Mouse (Mus musculus) thymus, postnatal 36 days (tissue): ENCODE data around the gene Mgea5.
A peak's percentile ranks its signal among the peaks of the same experiment; 100 is the strongest.
"Not testable (repeated sequence)": the region's sequence is repeated elsewhere in the genome, so short reads cannot be mapped to it uniquely, and the experiment has no call there.

ENCODE experiments used
- DNase-seq, 2 experiments: peaks; one replicate each; pipeline ENCODE4 v3.0.0; 2022; ENCODE audit warnings: mixed read lengths in 2 of 2

Mgea5 gene

DNA sequence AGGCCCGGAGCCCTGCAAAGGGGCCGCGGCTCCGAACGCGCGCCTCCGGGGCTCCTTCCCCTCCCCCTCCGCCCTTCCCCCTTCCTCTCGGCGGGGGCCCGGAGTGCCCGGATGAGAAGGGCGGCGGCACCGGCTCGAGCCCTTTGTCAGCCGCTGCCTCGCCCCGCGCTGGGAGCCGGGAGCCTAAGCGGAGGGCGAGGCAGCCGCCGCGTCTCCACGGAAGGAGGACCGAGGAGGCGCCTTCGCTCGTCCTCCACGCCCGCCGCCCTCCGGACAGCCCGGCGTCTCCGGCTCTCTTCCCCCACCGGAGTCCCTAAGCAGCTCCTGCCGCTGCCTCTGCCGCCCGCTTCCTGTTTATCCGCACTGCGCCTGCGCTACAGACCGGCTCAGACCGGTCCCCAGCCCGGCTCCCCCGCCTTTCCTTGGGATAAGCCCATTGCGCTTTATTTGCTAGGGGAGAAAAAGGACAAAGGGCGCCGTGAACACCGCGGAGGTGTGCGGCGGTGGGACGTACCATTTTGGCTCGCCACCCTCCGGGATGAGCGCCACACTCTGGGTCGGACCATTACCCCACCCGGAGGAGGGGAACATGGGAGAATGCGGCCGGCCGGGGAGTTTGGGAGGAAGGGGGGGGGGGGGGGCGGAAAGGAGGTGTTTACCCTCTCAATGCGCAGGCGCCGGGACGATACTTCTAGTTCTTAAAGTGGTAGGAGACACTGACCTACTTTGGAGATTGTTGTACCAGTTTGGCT is at the start of gene Mgea5:
Gene Mgea5, minus strand, starts transcription at position 657 of the 752 bp plus-strand sequence.
- DNase-seq = peak; percentile 98 to 99

DNA sequence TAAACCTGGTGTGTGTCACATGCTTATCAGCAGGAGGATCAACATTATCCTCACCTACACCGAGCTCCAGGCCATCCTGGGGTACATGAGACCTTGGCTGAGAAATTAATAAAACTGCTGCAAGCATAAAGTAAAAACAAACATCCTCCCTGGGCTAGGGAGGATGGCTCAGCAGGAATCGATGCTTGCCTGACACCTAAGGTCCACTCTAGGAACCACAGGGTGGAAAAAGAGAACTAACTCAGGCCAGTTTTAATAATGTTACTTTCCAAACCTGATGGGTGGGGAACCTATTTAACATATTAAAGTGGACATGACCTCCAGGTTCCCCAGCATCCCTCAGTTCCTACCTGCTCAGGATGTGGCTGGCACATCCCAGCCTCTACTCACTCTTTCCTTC is 47.0 kb upstream of the Mgea5 start:
- DNase-seq = no peak

DNA sequence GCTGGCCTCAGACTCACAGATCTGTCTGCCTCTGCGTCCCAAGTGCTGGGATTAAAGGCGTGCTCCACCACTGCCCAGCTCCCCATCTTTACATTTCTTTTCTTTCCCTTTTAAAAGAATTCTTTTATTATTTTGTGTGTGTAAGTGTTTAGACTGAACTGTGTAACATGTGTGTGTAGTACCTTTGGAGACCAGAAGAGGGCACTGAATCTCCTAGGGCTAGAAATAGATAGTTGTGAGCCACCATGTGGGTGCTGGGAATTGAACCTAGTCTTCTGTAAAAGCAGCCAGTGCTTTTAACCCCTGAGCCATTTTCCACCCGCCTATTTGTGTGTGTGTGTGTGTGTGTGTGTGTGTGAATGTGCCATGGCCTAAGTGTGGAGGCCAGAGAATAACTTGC is 44.1 kb upstream of the Mgea5 start:
- DNase-seq = no peak

DNA sequence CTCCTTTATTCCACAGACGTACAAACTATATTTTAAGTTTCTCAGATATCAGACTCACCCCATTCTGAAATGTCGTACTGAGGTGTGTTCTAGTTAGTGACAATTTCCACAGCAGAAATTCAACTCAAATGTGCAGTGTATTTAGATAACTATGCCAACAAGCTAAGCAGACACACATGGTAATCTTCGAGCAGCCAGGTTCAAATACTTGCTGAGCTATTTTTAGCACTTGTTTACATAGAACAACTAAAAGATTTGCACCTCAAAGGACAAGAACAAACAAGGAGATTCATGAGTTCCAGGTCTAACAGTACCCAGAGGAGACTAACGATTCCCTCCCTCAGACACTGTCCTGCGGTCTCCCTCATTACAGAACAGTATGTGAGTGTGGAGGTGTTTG is 43.5 kb upstream of the Mgea5 start:
- no peak for DNase-seq

DNA sequence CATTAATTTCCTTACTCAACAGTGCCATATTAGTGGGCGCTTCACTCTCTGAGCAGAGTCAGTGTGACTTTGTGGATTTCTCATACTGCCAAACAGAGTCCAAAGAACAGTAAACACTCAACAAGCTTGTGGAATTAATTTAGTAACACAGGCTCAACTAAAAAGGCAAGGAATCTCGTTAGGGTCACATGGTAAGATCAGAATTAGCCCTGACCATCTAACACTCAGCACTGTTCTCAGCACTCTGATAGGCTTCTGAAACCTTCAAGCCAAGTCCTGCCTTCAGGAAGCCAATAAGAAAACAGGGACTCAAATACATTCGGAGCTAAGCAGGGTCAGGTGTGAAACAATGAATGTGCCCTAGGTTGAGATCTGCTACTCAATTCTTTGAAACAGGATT is 42.5 kb upstream of the Mgea5 start:
- no peak for DNase-seq

DNA sequence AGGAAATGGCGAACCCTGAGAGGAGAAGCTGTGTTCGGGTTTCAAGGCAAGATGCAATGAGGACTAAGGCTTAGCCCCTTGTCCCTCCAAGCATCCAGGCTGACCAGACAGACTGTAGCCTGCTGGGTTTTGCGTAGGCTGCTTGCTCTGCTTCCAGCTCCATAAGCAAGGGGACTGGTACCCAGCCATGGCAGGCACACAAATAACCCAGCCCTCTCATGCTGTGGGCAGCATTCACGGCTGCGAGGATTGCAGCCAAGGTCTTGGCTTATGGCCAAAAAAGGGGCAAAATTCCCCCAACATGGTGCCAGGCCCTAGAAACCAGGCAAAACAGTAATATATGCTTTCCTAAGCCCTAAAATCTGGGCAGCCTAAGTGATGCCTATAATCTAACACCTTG is 38.2 kb upstream of the Mgea5 start:
- no peak for DNase-seq

DNA sequence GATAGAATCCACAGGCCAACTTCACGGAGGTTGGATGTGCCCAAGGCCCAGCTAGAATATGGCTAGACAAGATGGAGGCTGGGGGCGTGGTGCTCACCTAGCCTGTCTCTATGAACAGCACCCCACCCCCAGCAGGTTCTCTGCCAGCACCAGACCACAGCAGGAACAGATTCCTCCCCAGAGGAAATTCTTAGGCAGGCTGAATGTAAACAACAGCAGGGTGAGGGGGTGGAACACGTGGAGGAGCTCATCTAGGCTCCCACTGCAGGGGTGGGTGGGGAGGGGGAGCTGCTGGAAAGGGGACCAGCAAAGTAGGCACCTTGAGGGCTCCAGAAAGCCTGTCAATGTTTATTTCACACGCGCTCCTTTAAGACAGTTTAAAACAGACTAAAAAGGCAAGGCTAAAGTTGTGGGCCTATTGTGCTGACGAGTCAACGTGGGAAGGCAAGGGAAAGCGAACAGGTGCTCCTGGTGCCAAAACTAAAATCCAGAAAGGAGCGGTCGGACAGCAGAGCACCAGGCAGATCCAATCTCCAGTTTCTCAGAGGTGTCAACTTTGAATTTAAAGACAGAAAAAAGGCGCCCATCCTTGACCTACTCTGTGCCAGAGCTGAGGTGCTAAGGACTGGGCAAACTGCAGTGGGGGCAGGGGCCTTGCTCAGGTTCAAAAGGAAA is 34.3 kb upstream of the Mgea5 start:
- DNase-seq = no peak

DNA sequence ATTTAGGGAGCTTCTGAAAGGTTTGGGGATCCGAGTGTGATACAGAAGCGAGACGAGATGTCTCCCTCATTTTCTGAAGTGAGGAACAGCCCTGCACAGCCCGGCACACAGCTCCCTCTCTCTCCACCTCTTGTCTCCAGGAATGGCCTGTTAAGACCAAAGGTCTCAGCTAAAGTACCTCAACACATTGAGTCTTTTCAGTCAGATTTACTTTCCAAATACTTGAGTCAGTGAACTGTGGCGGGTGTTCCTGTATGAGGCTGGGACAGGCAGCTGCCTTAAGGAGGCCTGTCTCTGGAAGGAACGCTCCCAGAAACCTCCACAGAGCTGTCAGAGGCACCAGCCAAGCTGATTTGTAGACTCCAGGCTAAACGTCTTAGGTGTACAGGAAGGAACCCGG is 33.1 kb upstream of the Mgea5 start:
- no peak for DNase-seq

DNA sequence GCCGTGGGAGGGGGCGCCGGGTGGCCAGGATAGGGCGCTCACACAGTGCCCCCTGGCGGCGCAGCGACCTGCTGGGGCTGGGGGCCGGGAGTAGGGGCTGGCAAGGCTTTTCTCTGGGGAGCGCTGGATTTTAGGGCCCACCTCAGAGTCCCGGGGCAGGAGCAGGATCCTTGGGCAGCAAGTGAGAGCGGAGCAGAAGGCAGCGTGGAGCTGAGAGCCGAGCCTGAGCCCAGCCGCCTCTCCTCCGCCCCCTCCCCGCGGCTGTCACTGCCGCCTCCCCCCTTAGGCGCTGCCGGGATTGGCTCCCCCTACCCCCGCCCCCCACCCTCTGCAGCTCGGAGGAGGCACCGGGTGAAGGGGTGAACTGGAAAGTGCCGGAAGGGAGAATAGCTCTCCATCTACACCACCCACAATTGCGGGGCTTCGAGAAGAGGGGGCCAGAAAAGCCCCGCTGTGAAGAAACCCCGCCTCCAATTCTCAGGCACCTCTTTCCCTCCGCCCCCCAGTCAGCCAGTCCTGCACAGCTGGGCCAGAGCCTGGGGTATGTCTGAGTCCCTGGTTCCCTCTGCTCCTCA is 32.3 kb upstream of the Mgea5 start, which contains the start of gene Kcnip2:
Gene Kcnip2, minus strand, starts transcription at position 231 of the 575 bp plus-strand sequence.
- peak; percentile 58 to 69 for DNase-seq

DNA sequence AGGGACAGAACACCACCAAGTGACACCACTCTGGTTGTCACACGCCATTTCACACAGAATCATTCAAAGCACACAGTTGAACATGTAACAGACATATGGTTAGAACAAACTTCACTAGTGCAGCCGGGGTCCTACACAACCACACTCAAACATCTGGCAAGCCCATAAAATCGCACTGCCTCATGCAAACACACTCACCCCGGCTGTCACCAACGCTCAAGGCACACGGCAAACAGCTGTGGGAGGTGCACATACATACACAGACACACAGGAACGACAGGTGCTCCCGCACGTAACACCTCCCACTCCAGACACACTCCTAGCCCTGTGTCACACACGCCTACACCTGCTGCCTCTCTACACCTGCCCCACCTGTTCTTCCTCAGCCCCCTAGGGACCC is 31.5 kb upstream of the Mgea5 start:
- DNase-seq = no peak

DNA sequence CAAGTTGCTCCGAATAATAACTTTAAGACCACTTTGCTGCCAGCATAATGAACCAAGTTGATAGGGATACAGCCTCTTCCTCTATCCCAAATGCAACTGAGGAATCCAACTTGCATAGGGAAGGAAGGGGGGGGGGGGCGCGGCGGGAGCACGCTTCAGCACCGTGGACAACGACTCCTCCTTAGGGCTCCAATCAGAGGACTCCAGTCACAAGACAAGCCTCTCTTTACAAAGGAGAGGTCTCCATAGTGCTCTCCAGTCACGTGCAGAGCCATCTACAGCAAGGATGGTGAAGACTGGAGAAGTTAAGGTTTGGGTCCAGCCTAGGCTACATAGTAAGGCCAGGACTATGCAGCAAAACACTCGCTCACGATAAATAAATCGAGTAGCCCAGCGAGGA is 30.2 kb upstream of the Mgea5 start:
- DNase-seq = no peak

DNA sequence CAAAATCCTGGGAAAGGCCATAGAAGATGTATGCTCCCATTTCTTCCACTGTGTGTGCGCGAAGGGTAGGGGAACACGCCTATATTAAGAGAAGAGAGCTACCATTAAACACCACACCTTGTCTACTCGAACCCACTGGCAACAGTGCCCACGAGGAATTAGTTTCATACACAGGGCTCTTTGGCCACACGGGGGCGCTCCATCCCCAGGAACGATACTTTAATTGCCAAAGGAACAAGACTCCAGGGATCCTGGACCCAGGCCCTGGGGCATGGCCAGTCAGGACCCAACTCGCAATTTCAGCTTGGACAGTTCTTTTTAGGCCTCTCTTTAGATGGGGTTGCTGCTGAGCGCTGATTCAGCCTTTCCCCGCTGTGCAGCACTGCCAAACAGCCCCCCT is 29.6 kb upstream of the Mgea5 start:
- DNase-seq = peak; percentile 74 to 83

DNA sequence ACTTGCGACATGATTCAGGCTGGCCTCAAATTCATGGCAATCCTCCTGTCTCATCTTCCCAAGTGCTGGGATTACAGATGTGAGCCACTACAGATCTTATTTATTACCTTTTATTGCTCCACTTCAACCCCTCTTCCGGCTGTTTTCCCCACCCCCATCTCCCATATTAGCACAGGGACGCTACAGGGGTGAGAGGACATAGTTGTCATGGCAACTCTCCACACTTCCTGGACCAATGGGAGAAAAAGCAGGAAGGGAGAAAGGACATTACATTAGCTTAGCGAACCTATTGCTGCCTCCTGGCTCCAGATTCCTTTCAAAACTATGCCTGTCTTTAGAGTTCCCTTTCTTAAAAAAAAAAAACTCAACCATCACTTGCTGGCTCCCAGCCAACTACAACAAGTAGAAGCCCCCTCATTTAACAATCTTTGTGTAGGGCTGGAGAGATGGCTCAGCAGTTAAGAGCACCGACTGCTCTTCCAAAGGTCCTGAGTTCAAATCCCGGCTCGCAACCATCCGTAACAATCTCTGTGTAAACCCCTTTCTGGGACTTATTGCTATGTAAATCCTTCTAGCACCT is 29.1 kb upstream of the Mgea5 start:
- no peak for DNase-seq

DNA sequence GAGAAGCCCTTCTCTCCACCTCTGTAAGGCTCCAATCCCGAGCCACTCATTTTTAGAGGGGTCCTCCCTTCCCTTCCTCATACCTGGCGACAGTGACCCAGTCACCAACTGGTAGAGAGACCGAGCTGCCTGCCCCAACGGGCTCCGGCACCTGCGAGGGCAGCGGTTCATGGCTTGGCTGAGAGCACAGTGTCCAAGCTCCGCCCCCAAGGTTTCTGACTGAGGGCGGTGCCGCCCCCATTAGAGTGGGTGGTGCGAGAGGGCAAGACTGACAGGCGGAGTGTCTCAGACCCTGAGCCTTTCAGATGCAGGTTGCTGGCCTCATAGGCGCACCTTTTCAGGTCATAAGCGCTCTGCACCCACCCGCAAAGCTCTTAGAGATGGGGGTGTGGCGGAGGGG is 28.5 kb upstream of the Mgea5 start:
- DNase-seq = peak; percentile 65 to 73

DNA sequence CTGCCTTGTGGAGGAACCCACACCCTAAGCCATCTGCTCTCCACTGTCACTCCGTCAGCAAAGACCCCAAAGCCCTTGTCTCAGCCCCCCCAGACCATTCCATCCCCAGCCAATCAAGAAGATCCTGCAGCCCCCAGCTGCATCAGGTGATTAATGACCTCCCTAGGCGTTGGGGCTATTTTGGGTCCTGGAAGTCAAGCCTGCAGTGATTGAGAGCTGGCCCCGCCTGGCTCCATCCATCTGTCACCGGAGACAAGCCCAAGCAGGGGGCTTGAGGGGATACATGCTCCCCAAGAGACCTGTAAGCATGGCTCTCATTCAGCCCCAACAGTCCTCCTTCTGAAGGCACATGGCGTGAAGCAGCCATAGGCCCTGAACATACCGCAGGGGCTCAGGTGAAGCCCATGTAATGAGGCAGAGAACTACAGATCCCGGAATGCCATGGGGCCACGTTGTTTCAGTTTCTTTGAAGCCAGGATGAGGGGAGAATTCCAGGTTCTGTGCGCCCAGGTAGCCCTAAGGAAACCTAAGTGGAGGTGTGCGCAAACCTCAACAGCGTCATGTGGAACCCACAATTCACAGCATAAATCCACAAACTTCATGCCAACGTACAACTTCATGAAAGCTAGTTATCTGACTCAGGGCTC is 27.5 kb upstream of the Mgea5 start:
- no peak for DNase-seq

DNA sequence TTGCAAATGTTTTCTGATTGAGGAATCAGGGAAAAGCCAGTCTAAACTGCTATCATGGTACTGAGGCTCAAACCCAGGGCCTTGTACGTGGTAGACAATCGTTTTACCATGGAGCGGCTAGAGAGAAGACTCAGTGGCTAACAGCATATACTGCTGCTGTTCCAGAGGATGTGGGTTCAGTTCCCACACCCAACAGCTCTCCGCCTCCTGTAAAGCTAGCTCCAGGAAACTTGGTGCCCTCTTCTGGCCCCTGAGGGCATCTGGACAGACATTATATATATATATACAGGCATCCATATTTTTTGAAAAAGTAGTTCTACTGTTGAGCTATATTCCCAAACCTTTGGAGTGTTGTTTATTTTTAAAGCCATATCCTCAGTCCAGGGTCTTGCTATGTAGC is 24.1 kb upstream of the Mgea5 start:
- DNase-seq = no peak

DNA sequence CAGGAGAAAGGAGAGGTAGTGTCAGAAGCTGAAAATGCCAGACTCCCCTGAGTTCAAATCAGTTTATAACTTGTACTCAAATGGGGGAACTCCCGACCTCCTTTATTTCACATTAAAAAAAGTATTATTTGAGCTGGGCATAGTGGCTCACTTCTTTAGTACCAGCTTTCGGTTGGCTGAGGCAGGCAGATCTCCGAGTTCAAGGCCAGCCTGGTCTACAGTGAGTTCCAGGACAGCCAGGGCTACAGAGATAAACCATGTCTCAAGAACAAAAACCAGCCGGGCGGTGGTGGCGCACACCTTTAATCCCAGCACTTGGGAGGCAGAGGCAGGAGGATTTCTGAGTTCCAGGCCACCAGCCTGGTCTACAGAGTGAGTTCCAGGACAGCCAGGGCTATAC is 22.2 kb upstream of the Mgea5 start:
- not testable (repeated sequence) for DNase-seq

DNA sequence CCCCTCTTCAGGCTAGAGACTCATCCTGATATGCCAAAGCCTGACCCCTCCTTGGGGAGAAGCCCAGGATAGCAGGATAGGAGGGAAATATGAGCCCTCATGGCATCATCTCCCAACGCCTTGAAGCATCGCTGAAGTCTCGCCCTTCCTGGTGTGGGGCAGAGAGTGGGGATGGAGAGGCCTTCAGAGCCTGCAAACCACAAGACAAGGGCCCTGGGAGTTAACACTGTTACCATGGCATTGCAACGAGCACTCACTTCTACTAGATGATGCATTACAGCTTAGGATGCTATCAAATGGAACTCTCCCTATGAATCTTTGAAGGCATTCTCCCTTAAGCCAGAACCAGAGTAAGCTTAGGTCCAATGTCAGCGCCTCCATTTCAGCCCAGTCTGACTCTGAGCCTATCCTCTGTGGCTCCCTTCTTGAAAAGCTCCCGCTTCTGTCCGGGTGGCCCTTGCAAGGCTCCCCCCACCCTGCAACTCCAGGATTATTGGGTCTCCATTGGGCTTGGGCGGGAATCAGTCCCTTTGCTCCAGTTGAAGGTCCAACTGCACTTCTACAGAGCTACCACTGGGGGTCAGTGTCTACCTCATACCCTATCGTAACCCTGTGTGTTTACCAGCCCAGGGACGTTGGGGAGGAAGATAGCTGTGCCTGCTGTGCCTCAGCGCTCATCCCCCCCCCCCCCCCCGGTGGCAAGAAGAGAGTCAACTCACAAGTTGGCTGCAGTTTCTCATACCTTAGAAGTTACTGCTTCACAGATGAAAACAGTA is 21.1 kb upstream of the Mgea5 start:
- DNase-seq = no peak

DNA sequence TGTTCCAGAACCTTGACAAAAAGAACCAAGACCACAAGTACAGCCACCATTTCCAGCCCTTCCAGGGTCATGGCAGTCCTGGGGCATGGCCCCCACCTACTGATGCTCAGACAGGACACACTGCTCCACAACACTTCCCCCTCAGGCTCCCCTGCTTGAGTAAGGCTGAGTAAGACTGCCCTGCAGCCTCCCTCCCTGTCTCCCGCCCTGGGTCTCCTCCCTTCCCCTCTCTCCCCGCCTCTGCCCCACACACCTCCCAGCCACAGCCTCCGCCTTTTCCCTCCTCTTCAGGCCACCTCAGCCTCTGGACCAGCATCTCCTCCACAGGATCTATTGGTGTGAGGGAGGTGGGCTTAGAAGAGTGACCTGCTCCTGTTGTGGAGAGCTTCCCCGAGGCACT is 19.8 kb upstream of the Mgea5 start:
- no peak for DNase-seq

DNA sequence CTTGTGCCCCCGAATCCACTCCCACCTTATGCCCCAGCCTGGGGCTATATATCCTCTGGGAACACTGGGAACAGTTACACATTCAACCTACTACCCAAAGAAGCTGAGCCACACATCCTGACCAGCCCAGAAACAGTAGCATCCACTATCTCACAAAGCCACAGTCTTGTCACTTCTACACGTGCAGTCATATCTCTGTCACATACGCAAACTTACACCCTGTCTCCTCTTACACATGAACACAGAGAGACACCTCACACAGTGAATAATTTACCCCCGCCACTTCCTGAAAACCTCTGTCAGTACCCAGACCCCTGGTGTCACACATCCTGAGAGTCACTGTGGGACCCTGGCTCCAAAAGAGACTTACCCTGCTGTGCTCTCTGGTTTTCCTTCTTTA is 19.1 kb upstream of the Mgea5 start:
- DNase-seq = no peak

DNA sequence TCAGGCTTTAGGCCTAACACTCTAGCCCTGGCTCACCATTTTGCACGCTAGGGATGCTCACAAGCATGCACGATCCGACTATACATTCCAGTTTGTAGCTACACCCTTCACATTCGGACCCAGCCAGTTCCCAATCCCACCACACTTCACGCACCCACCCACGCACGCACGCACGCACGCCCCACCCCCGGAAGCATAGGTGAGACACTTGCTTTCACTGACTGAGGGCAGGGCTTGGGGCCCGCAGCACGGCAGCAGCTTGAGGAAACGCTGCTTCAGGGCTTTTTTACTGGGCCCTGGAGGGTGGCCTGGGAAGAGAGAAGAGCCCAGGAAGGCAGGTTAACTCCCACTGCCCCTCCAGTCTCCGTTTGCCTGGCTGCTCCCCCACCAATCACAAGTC is 13.2 kb upstream of the Mgea5 start:
- no peak for DNase-seq

DNA sequence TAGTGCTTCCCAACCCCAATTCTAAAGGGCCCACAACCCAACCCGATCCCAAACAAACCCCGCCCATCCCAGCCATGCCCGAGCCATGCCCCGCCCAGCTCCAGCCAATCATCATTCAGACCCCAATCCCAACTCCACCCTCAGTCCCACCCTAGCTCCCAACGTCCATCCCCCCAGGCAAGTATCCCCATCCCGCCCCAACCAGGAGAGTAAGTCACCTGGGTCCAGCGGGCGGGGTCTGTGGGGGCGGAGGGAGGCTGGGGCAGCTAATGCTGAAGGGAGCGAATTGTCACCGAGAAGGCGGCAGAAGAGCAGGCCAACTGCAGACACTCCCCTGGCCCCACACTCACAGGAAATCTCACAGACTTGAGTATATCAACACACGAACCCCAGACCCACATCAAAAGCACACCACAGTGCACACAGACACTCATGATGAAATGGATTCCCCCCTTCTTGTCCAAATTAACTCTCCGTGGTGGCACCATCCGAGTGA is 12.5 kb upstream of the Mgea5 start:
- peak; percentile 66 to 72 for DNase-seq
